Mouse (Mus musculus): ENCODE data around the gene Bcap31.
A peak's percentile ranks its signal among the peaks of the same experiment; 100 is the strongest.

The Bcap31 gene

DNA sequence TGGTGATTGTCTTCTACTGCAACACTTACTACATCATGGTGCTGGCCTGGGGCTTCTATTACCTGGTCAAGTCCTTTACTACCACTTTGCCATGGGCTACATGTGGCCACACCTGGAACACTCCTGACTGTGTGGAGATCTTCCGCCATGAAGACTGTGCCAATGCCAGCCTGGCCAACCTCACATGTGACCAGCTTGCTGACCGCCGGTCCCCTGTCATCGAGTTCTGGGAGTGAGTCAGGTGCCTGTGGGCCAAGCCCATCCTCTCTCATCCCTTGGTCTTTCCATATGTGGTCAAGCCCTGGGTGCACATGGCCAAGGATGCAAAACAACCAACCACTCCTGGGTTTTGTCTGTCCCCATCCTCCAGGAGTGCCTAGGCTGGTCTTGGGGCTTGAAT, 39.3 kb downstream of the Bcap31 start:
- no peak for DNase-seq

DNA sequence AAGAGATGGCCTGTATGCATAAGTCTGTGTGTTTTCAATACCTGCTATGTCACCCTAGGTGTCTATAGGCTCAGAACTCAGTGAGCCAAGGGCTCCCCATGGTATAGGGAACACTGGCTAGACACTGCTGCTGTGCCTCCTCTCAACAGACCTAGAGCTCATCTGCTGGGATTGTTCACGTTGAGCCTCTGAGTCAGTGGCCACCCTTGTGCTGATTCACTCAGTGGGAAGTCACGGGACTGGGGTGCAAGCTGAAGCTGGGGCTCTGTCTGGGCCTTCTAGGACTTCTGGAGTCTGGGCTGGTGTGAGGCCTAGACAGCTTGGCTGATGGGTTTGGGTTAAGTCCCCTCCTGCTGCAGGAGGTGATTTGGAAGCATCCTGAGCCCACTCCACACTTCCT, 40.7 kb downstream of the Bcap31 start:
- DNase-seq, result no peak

DNA sequence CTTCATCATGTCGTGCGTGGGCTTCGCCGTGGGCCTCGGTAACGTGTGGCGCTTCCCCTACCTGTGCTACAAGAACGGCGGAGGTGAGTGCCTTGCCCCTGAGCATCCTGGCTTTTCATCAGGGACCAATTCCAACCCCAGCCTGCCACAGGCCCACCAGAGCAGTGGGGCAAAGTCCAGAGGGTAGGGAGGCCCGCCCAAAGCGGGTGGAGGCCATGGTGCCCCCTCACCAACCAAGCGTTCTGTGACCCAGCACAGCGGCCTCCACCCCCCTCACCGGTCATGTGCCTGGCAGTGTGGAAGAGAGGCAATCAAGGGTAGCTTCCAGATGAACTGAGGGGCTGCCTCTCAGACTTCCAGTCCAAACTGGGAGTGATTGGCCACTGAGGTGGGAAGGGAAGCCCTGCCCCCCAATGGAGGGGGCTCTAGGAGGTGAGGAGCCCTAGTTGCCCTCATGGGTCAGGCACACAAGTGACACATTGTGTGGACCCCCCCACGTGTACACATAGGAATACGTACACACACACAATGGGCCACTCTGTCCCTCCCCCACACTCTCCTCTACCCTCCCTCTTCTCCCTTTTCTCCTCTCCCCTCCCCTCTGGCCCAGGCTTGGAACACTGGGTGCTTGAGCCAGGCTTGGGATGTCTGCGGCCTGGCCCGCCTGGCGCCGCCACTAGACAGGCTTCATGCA, 41.9 kb downstream of the Bcap31 start:
- peak; percentile 76 for DNase-seq

DNA sequence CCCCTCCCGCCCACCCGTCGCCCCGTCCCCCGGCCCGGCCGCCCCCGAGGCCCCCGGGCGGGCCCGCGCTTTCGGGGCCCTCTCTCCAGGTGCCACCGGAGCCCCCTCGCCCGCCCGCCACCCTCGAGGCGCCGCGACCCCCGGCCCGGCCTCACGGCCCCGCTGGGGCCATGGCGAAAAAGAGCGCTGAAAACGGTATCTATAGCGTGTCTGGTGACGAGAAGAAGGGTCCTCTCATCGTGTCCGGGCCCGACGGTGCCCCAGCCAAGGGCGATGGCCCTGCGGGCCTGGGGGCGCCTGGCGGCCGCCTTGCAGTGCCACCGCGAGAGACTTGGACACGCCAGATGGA, 42.4 kb downstream of the Bcap31 start:
- no peak for DNase-seq

DNA sequence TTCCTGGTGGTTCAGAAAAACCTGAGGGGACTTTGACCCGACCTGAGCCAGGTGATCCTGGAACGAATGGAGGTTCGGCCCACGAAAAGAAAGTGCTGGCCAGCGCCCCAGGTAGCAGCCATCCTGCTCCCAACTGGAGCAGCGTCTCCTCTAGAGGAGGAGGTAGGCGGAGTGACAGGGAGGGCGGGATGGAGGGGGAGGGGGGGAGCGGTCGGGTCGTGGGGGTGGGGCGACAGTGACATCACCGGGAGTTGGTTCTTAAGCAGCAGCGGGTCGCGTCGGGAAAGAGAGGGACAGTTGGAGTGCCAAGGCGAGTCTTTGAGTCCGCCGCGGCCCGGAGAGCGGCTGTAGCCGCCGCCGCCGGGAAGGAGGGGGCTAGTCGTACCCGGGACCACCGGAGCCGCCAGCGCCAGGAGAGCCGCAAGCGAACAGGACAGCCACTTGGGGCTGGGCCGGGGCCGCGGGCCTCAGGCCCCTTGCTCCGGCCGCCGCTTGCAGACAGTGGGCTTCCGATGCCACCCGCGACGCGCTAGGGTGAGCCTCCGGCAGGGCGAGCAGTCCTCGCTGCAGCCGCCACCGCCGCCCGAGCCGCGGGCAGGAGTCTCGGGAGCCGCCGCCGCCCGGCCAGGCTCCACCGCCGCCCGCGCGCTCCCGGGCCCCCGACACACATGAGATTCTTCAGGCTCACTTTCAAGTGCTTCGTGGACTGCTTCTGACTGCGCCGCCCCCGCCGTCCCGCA, 42.9 kb downstream of the Bcap31 start, which contains the start of gene Slc6a8:
TSS of gene Slc6a8 (plus strand) at position 272 of the 740 bp plus-strand sequence.
- peak; percentile 63 for DNase-seq

DNA sequence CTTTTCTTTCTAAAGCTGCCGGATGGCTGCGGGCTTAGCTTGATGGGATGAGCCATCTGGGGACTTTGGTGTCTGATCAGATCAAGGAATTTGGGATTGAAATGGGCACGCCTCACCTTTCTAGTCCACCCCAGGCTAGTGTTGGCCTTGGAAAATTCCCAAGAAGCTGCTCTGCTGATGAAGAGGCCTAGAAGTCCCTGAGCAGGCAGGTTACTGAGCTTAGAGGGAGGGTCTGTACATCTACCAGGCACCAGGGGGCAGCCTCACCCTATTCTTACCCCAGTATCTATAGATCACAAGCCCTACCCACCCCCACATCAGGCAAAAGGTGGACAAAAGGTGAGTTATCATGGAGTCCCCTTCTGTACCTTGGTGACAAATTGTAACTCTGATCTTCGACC, 43.9 kb downstream of the Bcap31 start:
- peak; percentile 63 for DNase-seq

DNA sequence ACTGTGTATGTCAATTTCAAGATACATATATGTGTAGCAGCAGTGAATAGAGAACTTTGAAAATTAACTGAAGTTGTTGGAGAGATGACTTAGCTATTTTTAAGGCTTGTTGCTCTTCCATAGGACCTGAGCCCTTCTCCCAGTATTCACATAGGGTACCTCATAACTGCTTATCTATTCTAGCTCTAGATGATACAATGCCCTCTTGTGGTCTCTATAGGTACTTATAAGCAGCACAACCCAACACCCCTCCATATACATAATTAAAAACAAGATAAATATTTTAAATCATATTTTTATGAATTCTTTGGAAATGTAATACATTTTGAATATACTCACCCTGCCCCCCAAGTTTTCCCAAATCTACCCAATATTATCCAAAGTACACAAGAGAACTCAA, 52.8 kb downstream of the Bcap31 start:
- no peak for DNase-seq

DNA sequence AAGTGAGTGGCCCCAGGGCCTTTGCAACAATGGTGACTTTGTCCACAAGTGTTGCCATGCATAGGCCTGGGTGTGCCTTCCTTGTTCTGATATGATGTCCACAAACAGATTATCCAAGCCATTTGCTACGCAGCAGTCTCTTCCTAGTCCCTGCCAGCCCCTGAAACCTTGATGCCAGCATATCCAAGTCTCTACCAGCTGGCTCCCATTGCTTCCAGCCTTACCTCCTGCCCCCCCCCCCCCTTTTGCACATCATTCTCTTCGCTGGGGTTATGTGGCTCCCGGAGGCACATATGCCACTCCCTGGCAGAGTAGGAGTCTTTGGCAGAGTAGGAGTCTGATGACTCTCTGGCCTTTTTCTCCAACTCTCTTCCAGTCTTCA, 55.7 kb downstream of the Bcap31 start:
- DNase-seq, result no peak

DNA sequence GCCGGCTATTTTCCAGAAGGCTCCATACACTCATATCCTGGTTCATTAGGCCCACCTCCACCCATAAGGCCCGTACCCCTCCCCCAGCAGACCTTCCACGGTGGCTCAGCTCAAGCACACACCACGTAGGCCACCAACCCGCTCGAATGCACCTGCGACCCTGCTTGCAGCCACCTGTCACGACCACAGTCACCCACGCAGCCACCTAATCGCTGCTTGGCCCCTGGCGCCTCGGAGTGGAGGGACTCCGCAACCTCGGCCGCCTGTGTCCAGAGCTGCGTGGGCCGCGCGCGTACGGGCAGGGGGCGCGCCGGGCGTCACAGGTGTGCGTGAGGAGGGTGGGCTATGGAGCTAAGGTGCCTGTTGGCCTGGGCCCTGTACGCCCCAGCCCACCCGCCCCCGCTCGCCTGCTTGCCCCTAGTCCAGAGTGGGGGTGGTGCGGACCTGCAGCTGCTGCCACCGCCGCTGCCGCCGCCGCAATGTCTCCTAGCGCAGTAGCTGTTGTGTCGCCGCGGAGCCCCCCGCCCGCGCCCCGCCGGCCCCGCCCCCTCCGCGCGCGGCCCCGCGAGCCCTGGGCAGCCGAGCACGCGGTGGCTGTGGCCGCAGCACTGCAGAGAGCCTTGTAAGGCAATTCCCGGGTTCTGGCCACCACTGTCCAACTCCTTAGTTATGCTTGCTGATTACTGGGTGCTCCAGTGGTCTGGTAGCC, 56.2 kb downstream of the Bcap31 start, which contains the start of gene Pnck:
TSS of gene Pnck (minus strand) at position 543 of the 709 bp plus-strand sequence.
- no peak for DNase-seq

DNA sequence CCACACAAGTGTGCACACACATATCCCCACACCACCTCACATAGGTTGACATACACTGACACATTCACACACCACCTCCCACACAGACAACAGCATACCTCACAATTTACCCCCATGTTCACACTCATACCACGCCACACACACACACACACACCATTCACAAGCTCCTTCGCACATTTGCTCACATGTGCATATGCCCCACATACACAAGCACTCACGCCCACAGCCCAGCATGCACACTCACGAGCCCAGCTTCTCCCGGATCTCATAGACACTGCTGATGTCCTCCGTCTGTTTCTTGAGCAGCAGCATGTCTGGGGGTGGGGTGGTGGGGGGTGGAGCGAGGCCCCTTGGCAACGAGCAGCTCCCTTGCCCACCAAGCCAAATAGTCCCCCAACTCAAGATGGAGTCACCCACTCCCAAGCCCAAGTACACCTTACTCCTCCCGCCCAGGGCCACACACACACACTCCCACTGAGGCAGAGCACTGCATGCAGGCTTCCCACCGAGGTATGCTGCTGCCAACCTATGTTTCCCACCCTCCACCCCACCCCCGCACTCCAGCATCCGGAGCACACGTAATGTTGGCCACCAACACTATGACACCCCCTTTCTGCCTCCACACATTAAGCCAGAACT, 56.9 kb downstream of the Bcap31 start:
- no peak for DNase-seq

DNA sequence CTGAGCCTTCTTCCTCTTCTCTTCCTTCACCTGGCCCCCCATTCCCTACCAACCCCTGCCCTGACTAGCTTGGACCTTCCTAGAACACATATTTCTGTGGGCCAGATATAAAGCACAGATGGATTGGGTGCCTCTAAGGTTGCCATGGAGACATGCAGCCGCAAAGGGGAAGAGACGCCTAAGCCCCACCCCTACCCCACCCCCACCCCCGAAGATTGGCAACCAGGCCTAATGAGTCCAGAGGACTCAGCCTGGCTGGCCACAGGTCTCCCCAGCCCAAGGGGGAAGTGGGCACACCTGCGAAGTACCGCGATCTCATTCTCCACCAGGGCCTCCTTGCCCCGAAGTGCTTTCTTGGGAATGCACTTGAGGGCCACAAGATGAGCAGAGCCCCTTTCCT, 57.6 kb downstream of the Bcap31 start:
- no peak for DNase-seq

DNA sequence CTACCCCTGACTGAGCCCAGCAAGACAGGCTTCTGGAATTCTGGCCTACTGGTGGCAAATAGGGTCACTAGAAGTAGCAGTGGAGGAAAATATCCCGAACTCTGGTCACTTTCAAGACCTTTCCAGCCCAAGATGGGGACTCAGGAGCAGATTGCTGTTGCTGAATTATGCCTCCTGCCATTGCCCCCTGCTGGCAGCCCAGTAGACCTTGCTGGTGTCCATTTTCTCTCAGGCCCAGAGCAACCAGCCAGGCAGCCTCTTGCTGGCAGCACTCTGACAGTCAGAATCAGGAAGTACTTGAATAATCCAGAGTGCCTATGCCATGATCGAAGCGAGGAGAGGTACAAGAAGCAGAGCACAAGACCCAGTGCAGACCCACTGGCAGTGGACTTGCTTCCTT, 60.4 kb downstream of the Bcap31 start:
- DNase-seq, result peak; percentile 18

DNA sequence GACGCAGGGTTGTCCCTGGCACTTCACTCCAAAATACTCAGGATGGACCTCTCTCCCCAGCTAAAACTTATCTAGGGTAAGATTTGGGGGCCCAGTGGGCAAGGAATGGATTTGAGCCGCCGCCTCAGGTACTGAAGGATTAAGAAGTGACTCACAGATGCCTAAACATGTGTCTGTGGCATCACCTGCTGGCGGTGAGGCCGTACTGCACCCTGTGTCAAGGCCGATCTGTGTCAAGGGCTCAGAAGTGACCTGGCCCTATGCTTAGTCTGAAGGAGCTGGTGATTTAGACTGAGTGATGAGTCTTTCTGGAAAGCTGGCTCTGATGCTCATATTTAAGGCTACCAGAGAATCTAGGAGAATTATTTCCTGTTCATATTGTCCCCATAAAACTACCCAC, 61.8 kb downstream of the Bcap31 start:
- DNase-seq, result peak; percentile 85

DNA sequence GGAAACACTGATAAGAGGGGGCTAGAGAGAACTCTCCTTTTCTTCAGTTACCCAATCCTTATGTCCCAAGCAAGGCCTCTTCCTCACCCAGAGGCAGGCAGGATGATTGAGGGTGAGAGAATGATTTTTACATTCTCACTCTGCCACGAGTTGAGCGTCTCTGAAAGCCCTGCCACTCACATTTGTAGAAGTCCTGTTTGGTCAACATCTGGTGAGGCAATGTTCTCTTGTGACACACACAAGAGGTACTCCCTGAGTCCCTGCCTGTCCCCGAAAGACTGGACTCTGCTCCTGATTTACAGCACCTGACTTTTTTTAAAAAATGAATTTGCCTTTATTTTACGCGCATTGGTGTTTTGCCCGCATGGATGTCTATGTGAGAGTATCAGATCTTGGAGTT, 62.6 kb downstream of the Bcap31 start:
- DNase-seq, result no peak

DNA sequence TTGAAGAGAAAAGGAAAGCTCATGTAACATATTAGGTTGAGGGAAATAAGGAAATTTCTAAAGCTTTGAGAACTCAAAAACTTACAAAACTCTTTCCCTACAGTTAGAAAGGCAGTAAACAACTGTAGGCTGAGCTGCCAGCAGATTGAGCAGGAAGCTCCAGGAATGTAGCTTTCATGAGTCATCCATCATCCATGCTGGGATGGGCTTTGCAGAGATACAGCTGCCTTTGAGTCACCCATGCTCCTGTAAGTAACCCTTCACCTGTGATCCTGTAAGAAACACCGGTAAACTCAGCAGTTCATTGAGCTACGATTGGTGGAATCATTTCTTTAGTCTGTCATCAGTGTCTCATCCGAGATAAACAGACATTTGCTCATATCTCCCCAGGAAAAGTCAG, 65.1 kb downstream of the Bcap31 start:
- no peak for DNase-seq

DNA sequence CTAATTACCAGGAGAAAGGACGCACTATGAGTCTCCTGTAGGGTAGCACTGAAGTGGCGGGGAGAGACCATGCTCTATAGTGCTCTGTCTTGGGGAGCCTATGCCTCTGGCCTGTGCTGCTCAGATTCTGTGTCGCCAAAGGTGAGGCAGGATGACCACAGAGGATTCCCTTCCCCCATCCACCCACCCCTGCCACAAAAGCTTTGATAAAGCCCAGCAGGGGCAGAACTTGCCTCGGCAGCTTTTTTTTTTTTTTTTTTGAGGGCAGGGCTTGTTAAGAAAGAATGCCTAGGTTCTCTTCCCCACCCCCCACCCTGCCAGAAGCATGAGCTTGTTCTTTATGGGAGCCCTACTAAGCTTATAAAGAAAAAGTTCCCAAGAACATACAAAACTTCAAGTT, 70.9 kb downstream of the Bcap31 start:
- no peak for DNase-seq

DNA sequence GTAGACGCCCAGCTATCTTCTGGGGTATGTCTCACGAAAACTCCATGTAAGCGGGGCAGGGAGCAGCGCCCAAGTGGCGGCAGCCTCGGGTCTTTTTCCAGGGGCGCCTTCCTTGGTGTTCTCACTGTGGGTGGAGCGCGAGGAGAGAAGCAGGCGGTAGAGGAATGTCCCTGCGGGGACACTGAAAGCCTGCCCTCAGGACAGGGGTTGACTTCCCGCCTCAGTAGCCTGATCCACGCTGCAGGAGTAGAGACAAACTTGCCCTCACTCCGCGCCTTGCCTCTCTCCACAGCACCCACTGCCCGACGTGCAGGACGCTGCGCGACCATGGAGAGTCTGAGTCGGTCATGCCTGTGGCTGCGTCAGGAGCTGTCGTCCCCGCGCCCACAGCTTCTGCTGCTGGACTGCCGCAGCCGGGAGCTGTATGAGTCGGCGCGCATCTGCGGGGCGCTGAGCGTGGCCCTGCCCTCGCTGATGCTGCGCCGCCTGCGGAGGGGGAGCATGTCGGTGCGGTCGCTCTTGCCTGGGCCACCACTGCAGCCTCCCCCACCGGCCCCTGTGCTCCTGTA, 76.0 kb downstream of the Bcap31 start:
- DNase-seq, result no peak

DNA sequence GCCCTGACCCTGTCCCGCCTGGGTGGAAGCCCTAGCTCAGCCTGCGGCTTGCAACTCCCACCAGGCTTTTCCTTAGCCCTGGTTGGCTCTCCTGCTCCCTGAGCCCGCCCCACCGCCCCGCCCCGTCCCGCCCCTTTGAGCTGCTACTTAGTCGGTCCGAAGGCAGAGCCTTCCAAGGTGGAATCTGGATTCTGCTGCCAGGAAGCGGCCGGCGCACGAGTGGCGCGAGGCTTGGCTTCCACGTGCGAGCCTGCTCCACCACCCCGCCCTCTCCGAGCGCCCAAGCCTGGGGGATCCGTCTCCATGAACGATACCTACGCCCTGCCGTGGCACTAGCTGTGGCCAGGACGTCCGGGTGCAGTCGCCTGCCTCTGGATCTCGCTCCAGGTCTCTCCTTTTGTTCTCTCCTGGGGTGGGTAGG, 76.7 kb downstream of the Bcap31 start, which contains the start of gene Dusp9:
TSS of gene Dusp9 (plus strand) at position 165 of the 421 bp plus-strand sequence.
- peak; percentile 43 for DNase-seq

DNA sequence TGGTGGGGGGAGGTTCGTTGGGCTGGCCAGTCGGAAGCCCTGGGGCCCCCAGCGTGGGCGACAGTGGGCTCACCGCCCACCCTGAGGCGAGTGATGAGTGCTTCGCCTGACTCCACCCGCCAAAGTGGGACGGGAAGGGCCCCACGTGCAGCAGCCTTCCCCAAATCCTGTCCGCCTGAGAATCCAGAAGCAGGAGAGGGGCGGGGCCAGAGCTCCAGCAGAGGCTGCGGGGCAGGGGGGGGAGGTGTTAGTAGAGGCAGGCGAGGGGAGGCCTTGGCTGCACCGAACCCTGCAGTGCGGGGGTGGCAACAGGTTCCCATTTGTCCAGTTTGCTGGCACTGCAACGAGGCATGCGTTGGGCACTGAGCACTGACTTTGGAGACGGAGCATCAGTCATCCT, 78.6 kb downstream of the Bcap31 start:
- no peak for DNase-seq
